Mouse (Mus musculus): ENCODE data around the gene Ap5b1.

- TF ChIP-seq POLR2A (IDR thresholded peaks at IDR 0.05; ENCODE audit: low read depth, low read length) (peak; percentile 77; the same call in 1 of the 2 replicates), CTCF (IDR thresholded peaks at IDR 0.05; ENCODE audit: extremely low read depth, insufficient read length, insufficient replicate concordance, low read depth, low read length) (no peak)
These were observed 7.3 kb upstream of the Ap5b1 start, which contains the start of gene Ovol1 for GRCm38 (mm10) chr19:5560457-5561041.
